Mouse (Mus musculus) intestine, embryonic 14.5 days (tissue): ENCODE measurements around the gene Scn5a. TPM values are rescaled to one million over a fixed set of nuclear protein-coding genes. Genes with fewer than 3 reads are reported as not detected.
A peak's percentile ranks its signal among the peaks of the same experiment; 100 is the strongest.

ENCODE experiments used
- ATAC-seq: fragments of 200-750 bp; cut with Nextera tagmentation; replicated peaks from 2 replicates; pipeline ENCODE4 v1.8.0; 2017; ENCODE audit warnings: low read depth, moderate number of reproducible peaks, moderate TSS enrichment, moderate library complexity; ENCODE audit not compliant: low FRiP score, low TSS enrichment
- DNase-seq: peaks from one replicate; pipeline ENCODE4 v3.0.0-alpha.2; 2018; ENCODE audit warnings: low spot score
- H3K27ac ChIP-seq: fragments of 300-500 bp; sonication (generic); 2 replicates; pipeline ENCODE4 v1.5.1; 2014; ENCODE audit warnings: low read depth, mild to moderate bottlenecking, control low read depth
- H3K27me3 ChIP-seq: fragments of 300-500 bp; sonication (generic); replicated peaks from 2 replicates; pipeline ENCODE4 v1.6.1; 2014; ENCODE audit warnings: low read length, control low read depth; ENCODE audit not compliant: control insufficient read depth, insufficient read depth
- H3K36me3 ChIP-seq: fragments of 300-500 bp; sonication (generic); 2 replicates; pipeline ENCODE4 v1.6.1; 2014; ENCODE audit warnings: low read length, control low read depth; ENCODE audit not compliant: control insufficient read depth, insufficient read depth
- H3K4me1 ChIP-seq: fragments of 300-500 bp; sonication (generic); replicated peaks from 2 replicates; pipeline ENCODE4 v1.6.1; 2014; ENCODE audit warnings: low read length, control low read depth, mixed read lengths; ENCODE audit not compliant: control insufficient read depth, insufficient read depth
- H3K4me2 ChIP-seq: fragments of 300-500 bp; sonication (generic); 2 replicates; pipeline ENCODE4 v1.6.1; 2014; ENCODE audit warnings: low read length
- H3K4me3 ChIP-seq: fragments of 300-500 bp; sonication (generic); 2 replicates; pipeline ENCODE4 v1.5.1; 2014; ENCODE audit warnings: low read depth, low read length, control low read depth, mixed read lengths
- H3K9ac ChIP-seq: fragments of 300-500 bp; sonication (generic); 2 replicates; pipeline ENCODE4 v1.6.1; 2014; ENCODE audit warnings: mild to moderate bottlenecking, low read length
- H3K9me3 ChIP-seq: fragments of 300-500 bp; sonication (generic); 2 replicates; pipeline ENCODE4 v1.6.1; 2016; ENCODE audit warnings: low read length, control low read depth; ENCODE audit not compliant: control insufficient read depth
- WGBS: fragments of 180-500 bp; shearing (Covaris S2); extraction: QIAGEN DNeasy Blood & Tissue Kit; methylation state at CpG from one replicate; pipeline ENCODE4 v1.1.7; 2014; 5-methylcytosine and 5-hydroxymethylcytosine counted together
- polyA plus RNA-seq: library from polyadenylated mRNA; unstranded; fragments of >200 nt; fragmentation: Nextera tagmentation; extraction: Ambion mirVana; gene quantifications from 2 replicates; pipeline ENCODE4 v1.2.1, GENCODE M21; 2014

Gene Scn5a
- 0.55 and 0.69 TPM in 2 replicates for polyA plus RNA-seq

GRCm38 (mm10) chr9:119578636-119579438, at the start of gene Scn5a:
TSS of gene Scn5a (minus strand) at chr9:119579016.
- H3K4me2 ChIP-seq, result peak within 1 kb of the TSS; percentile 97
- H3K27me3 ChIP-seq, result peaks cover 61% of the 10 kb centered on the region
- no peaks in the 10 kb centered on the region for H3K9me3 ChIP-seq
- peak; percentile 64 for DNase-seq
- H3K4me1 ChIP-seq, result no peaks in the 10 kb centered on the region; the same call in 1 of the 2 replicates
- peak; percentile 76 for ATAC-seq
- 2% methylated on average over 58 of the region's 99 CpGs for WGBS
- no peak within 1 kb of the TSS for H3K27ac ChIP-seq
- H3K4me3 ChIP-seq, result peak within 1 kb of the TSS; percentile 45
- peak within 1 kb of the TSS; percentile 53 for H3K9ac ChIP-seq
- H3K36me3 ChIP-seq, result no peaks in the 10 kb centered on the region

DNA sequence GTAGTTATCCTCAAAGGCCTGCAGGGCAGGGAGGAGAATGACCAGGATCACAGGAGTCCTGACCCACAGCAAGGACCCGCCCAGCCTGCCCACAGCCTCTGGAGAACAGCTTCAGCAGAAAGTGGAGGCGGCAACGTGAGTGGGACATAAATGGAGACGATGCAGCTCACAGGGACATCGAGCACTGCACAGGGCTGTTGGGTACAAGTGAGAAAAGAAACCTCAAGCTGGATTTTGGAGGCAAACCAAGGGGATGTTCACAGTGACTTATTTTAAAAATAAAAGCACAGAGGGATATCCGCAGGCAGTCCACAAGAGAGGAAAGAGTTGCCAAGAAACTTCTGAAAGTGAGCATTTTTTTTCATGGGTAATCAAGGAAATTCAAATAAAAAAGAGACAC, 48.4 kb upstream of the Scn5a start:
- no peak overlapping the region for H3K4me2 ChIP-seq
- no peaks in the 10 kb centered on the region for H3K4me1 ChIP-seq
- H3K27me3 ChIP-seq, result no peaks in the 10 kb centered on the region
- H3K27ac ChIP-seq, result no peak overlapping the region
- no peaks in the 10 kb centered on the region for H3K36me3 ChIP-seq
- 72% methylated on average over 6 of the region's 6 CpGs for WGBS
- H3K4me3 ChIP-seq, result no peak overlapping the region
- no peaks in the 10 kb centered on the region for H3K9me3 ChIP-seq
- no peak overlapping the region for H3K9ac ChIP-seq
- ATAC-seq (no peak), DNase-seq (no peak)

- Histone ChIP-seq H3K4me1 (no peaks in the 10 kb centered on the region), H3K4me3 (no peak overlapping the region), H3K9me3 (no peaks in the 10 kb centered on the region), H3K27ac (no peak overlapping the region), H3K9ac (no peak overlapping the region), H3K27me3 (no peaks in the 10 kb centered on the region), H3K36me3 (no peaks in the 10 kb centered on the region), H3K4me2 (no peak overlapping the region)
- ATAC-seq (no peak), DNase-seq (no peak)
- WGBS, result 71% methylated on average over 4 of the region's 4 CpGs
Observed at GRCm38 (mm10) chr9:119624151-119624550, 45.3 kb upstream of the Scn5a start.

GRCm38 (mm10) chr9:119614798-119615197, 36.0 kb upstream of the Scn5a start:
- H3K4me2 ChIP-seq, result no peak overlapping the region
- no peaks in the 10 kb centered on the region for H3K27me3 ChIP-seq
- DNase-seq (no peak), ATAC-seq (no peak)
- no peaks in the 10 kb centered on the region for H3K9me3 ChIP-seq
- no peak overlapping the region for H3K4me3 ChIP-seq
- H3K4me1 ChIP-seq, result no peaks in the 10 kb centered on the region
- 63% methylated on average over 6 of the region's 6 CpGs for WGBS
- no peaks in the 10 kb centered on the region for H3K36me3 ChIP-seq
- H3K9ac ChIP-seq, result no peak overlapping the region
- no peak overlapping the region for H3K27ac ChIP-seq

GRCm38 (mm10) chr9:119610563-119611166, 31.8 kb upstream of the Scn5a start:
- no peak overlapping the region for H3K4me2 ChIP-seq
- H3K9me3 ChIP-seq, result no peaks in the 10 kb centered on the region
- 91% methylated on average over 7 of the region's 7 CpGs for WGBS
- no peaks in the 10 kb centered on the region for H3K4me1 ChIP-seq
- no peak overlapping the region for H3K9ac ChIP-seq
- DNase-seq, result no peak
- no peak overlapping the region for H3K27ac ChIP-seq
- no peaks in the 10 kb centered on the region for H3K27me3 ChIP-seq
- ATAC-seq, result no peak
- no peak overlapping the region for H3K4me3 ChIP-seq
- H3K36me3 ChIP-seq, result no peaks in the 10 kb centered on the region

DNA sequence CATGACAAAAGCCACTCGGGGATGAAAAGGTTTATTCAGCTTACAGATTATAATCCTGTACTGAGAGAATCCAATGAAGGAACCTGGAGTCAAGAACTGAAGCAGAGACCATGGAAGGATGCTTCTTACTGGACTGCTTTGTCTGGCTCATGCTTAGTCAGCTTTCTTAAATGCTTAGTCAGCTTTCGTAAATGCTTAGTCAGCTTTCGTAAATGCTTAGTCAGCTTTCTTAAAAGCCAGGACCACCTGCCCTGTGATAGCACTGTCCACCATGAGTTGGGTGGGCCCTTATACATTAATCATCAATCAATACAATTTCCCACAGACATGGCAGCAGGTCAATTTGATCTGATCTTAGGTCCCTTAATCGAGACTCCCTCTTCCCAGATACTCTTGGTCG, 28.1 kb upstream of the Scn5a start:
- Histone ChIP-seq H3K27ac (no peak overlapping the region), H3K9me3 (no peaks in the 10 kb centered on the region)

DNA sequence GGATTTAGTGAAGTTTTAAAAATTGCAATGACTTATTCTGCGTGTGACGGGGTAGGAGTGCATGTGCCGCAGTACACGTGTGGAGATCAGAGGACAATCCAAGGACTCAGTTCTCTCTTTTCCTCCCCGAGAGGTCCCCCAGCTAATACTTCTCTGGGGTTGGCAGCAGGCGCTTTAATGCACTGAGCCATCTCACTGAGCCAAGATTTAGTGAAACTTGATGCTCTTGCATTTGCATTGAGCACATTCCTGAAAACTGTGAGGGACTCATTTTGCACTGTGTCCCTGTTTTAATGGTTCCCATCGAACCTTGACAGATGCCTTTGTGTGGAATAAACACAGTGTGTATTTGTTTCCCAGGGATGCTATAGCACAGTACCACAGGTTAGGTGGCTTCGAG, 25.8 kb upstream of the Scn5a start:
- no peaks in the 10 kb centered on the region for H3K27me3 ChIP-seq

More for the DNA sequence above, 28.1 kb upstream of the Scn5a start:
- 89% methylated on average over 5 of the region's 5 CpGs for WGBS
- Histone ChIP-seq H3K4me1 (no peaks in the 10 kb centered on the region), H3K36me3 (no peaks in the 10 kb centered on the region), H3K9ac (no peak overlapping the region), H3K27me3 (no peaks in the 10 kb centered on the region), H3K4me2 (no peak overlapping the region), H3K4me3 (no peak overlapping the region)
- ATAC-seq (no peak), DNase-seq (no peak)

GRCm38 (mm10) chr9:119598501-119598900, 19.7 kb upstream of the Scn5a start:
- H3K27me3 ChIP-seq, result no peaks in the 10 kb centered on the region
- ATAC-seq, result no peak
- H3K4me1 ChIP-seq, result no peaks in the 10 kb centered on the region
- no peak for DNase-seq
- H3K9me3 ChIP-seq, result no peaks in the 10 kb centered on the region
- H3K4me2 ChIP-seq, result no peak overlapping the region
- no peak overlapping the region for H3K4me3 ChIP-seq
- H3K36me3 ChIP-seq, result no peaks in the 10 kb centered on the region
- no peak overlapping the region for H3K27ac ChIP-seq
- WGBS, result 80% methylated on average over 10 of the region's 10 CpGs
- no peak overlapping the region for H3K9ac ChIP-seq

More for the DNA sequence above, 25.8 kb upstream of the Scn5a start:
- Histone ChIP-seq H3K4me2 (no peak overlapping the region), H3K4me1 (no peaks in the 10 kb centered on the region), H3K36me3 (no peaks in the 10 kb centered on the region), H3K9me3 (no peaks in the 10 kb centered on the region), H3K9ac (no peak overlapping the region), H3K27ac (no peak overlapping the region), H3K4me3 (no peak overlapping the region)
- ATAC-seq (no peak), DNase-seq (no peak)
- WGBS, result 53% methylated on average over 8 of the region's 8 CpGs
